Mouse (Mus musculus): ENCODE measurements around the gene Cops6. TPM values are rescaled to one million over a fixed set of nuclear protein-coding genes. Genes with fewer than 3 reads are reported as not detected.
A peak's percentile ranks its signal among the peaks of the same experiment; 100 is the strongest.

Cops6 gene
- total and polyA plus RNA-seq, 2 experiments from 2014 or later: 50.9 to 283 TPM

GRCm38 (mm10) chr5:138173217-138173616 lies 12.3 kb downstream of the Cops6 start:
- no peak overlapping the region; the same call in none of the 2 replicates for H3K4me2 ChIP-seq (ENCODE audit: low read depth, low read length, poor library complexity, severe bottlenecking)
- 86% methylated on average over 3 of the region's 3 CpGs for whole genome bisulfite sequencing
- ATAC-seq (ENCODE audit: low FRiP score): no peak
- H3K4me1 ChIP-seq (ENCODE audit: insufficient read depth, low read length): peaks cover 10% of the 10 kb centered on the region; the same call in 1 of the 2 replicates
- no peak for DNase-seq (ENCODE audit: low spot score)
- H3K36me3 ChIP-seq (ENCODE audit: insufficient read depth, low read length): peaks cover 35% of the 10 kb centered on the region
- H3K9me3 ChIP-seq (ENCODE audit: low read length): no peaks in the 10 kb centered on the region
- TF ChIP-seq CTCF (IDR thresholded peaks at IDR 0.05): no peak
- H3K27me3 ChIP-seq (ENCODE audit: insufficient read depth, low read length): no peaks in the 10 kb centered on the region
- H3K27ac ChIP-seq (ENCODE audit: low read depth, low read length): no peak overlapping the region
- no peak overlapping the region for H3K9ac ChIP-seq (replicated peaks; ENCODE audit: low read length, poor library complexity, severe bottlenecking)
- H3K4me3 ChIP-seq (ENCODE audit: low read depth, low read length): no peak overlapping the region; the same call in 1 of the 2 replicates

- Histone ChIP-seq H3K4me1 (ENCODE audit: insufficient read depth, low read length) (no peaks in the 10 kb centered on the region), H3K27me3 (ENCODE audit: insufficient read depth, low read length) (no peaks in the 10 kb centered on the region), H3K9ac (replicated peaks; ENCODE audit: low read length, poor library complexity, severe bottlenecking) (peak within 1 kb of the TSS; percentile 77), H3K4me3 (ENCODE audit: low read depth, low read length) (peak within 1 kb of the TSS; percentile 65), H3K36me3 (ENCODE audit: insufficient read depth, low read length) (peaks cover 26% of the 10 kb centered on the region), H3K4me2 (ENCODE audit: low read depth, low read length, poor library complexity, severe bottlenecking) (peak within 1 kb of the TSS; percentile 70), H3K9me3 (ENCODE audit: low read length) (no peaks in the 10 kb centered on the region), H3K27ac (ENCODE audit: low read depth, low read length) (peak within 1 kb of the TSS; percentile 76)
- peak; percentile 94 for DNase-seq (ENCODE audit: low spot score)
- WGBS: 0% methylated on average over 31 of the region's 31 CpGs
- no peak for TF ChIP-seq CTCF (IDR thresholded peaks at IDR 0.05)
- ATAC-seq (ENCODE audit: low FRiP score): peak; percentile 87
These were observed 26.2 kb downstream of the Cops6 start, which contains the start of the genes Taf6 and Cnpy4 for GRCm38 (mm10) chr5:138186950-138187638. Taf6 (minus strand) TSS chr5:138187451. Cnpy4 (plus strand) TSS chr5:138187485.

- no peak for TF ChIP-seq CTCF (IDR thresholded peaks at IDR 0.05)
- Histone ChIP-seq H3K27ac (ENCODE audit: low read depth, low read length) (peak overlapping the region; percentile 69; the same call in 1 of the 2 replicates), H3K4me2 (ENCODE audit: low read depth, low read length, poor library complexity, severe bottlenecking) (peak overlapping the region; percentile 70), H3K27me3 (ENCODE audit: insufficient read depth, low read length) (no peaks in the 10 kb centered on the region), H3K9me3 (ENCODE audit: low read length) (no peaks in the 10 kb centered on the region), H3K9ac (replicated peaks; ENCODE audit: low read length, poor library complexity, severe bottlenecking) (peak overlapping the region; percentile 72), H3K4me3 (ENCODE audit: low read depth, low read length) (peak overlapping the region; percentile 65), H3K36me3 (ENCODE audit: insufficient read depth, low read length) (peaks cover 25% of the 10 kb centered on the region; the same call in 1 of the 2 replicates), H3K4me1 (ENCODE audit: insufficient read depth, low read length) (no peaks in the 10 kb centered on the region)
- under 1% methylated on average over 10 of the region's 10 CpGs for WGBS
- DNase-seq (ENCODE audit: low spot score) (peak; percentile 92), ATAC-seq (ENCODE audit: low FRiP score) (peak; percentile 84)
These were observed 26.9 kb downstream of the Cops6 start for GRCm38 (mm10) chr5:138187661-138188306.

GRCm38 (mm10) chr5:138193771-138194727 lies 33.2 kb downstream of the Cops6 start, which contains the start of gene Mblac1:
Mblac1 (plus strand) TSS chr5:138194314.
- DNase-seq (ENCODE audit: low spot score) (peak; percentile 88), ATAC-seq (ENCODE audit: low FRiP score) (peak; percentile 81)
- H3K9me3 ChIP-seq (ENCODE audit: low read length): no peaks in the 10 kb centered on the region
- peaks cover 3% of the 10 kb centered on the region; the same call in 1 of the 2 replicates for H3K4me1 ChIP-seq (ENCODE audit: insufficient read depth, low read length)
- 6% methylated on average over 54 of the region's 54 CpGs for WGBS
- H3K4me3 ChIP-seq (ENCODE audit: low read depth, low read length): peak within 1 kb of the TSS; percentile 76
- peak within 1 kb of the TSS; percentile 95 for H3K4me2 ChIP-seq (ENCODE audit: low read depth, low read length, poor library complexity, severe bottlenecking)
- H3K36me3 ChIP-seq (ENCODE audit: insufficient read depth, low read length): peaks cover 18% of the 10 kb centered on the region; the same call in 1 of the 2 replicates
- no peak; the same call in 1 of the 2 replicates for TF ChIP-seq CTCF (IDR thresholded peaks at IDR 0.05)
- peak within 1 kb of the TSS; percentile 92 for H3K27ac ChIP-seq (ENCODE audit: low read depth, low read length)
- no peaks in the 10 kb centered on the region for H3K27me3 ChIP-seq (ENCODE audit: insufficient read depth, low read length)
- peak within 1 kb of the TSS; percentile 86 for H3K9ac ChIP-seq (replicated peaks; ENCODE audit: low read length, poor library complexity, severe bottlenecking)

GRCm38 (mm10) chr5:138194755-138195345 lies 34.0 kb downstream of the Cops6 start:
- peak; percentile 70 for ATAC-seq (ENCODE audit: low FRiP score)
- WGBS: under 1% methylated on average over 29 of the region's 29 CpGs
- DNase-seq (ENCODE audit: low spot score): peak; percentile 46
- Histone ChIP-seq H3K9me3 (ENCODE audit: low read length) (no peaks in the 10 kb centered on the region), H3K27ac (ENCODE audit: low read depth, low read length) (peak overlapping the region; percentile 92), H3K36me3 (ENCODE audit: insufficient read depth, low read length) (peaks cover 17% of the 10 kb centered on the region; the same call in 1 of the 2 replicates), H3K27me3 (ENCODE audit: insufficient read depth, low read length) (no peaks in the 10 kb centered on the region), H3K4me1 (ENCODE audit: insufficient read depth, low read length) (peaks cover 3% of the 10 kb centered on the region; the same call in 1 of the 2 replicates), H3K9ac (replicated peaks; ENCODE audit: low read length, poor library complexity, severe bottlenecking) (peak overlapping the region; percentile 86), H3K4me3 (ENCODE audit: low read depth, low read length) (peak overlapping the region; percentile 76), H3K4me2 (ENCODE audit: low read depth, low read length, poor library complexity, severe bottlenecking) (peak overlapping the region; percentile 95)
- TF ChIP-seq CTCF (IDR thresholded peaks at IDR 0.05): peak; percentile 9; the same call in 1 of the 2 replicates

Data from midbrain, postnatal 0 days (tissue).